Mouse (Mus musculus): ENCODE results near the gene Gck. TPM values are rescaled to one million over a fixed set of nuclear protein-coding genes. Genes with fewer than 3 reads are reported as not detected.
A peak's percentile ranks its signal among the peaks of the same experiment; 100 is the strongest.

Gene Gck
- not detected in 2 replicates for polyA plus RNA-seq (2012; ENCODE audit: insufficient read depth, insufficient read length, low replicate concordance, missing spikeins)

DNA sequence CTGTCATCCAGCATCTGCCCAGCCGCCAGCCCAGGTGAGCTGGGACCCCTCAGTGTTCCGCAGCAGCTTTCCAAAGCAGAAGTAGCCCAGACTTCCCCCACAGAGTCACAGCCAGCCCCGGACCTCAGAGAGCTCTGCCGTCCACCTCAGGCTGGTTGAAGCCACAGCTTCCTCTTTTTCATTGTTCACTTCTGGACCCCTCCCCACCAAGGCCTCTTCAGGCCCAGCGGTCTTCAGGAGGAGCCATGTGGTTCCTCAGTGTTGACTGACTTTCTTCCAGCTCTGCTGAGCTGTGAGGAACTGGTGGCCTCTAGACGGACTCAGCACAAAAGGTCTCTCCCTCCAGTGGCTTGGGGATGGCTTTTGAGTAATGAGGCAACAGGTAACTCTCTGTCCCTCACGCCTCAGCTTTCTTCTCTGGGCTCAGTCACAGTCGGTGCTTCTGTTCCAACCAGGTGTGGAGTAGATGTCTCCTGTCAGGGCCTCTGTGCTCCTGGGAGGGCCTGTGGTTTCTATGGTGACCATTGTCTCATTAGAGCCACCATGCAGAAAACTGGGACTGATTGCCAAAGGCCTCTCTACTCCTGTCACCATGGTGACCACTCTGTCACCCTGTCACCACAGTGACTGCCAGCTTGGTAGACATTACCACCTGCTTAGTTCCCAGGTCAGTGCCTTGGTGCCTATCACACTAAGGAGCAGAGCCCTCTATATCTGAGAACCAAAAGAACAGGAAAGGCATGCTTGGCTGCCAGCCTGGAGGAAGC lies at the start of gene Gck:
Gene Gck (minus strand): TSS at position 496 of the 767 bp plus-strand sequence.
- Histone ChIP-seq H3K27ac (ENCODE audit: insufficient read depth, low read depth, low read length) (no peak within 1 kb of the TSS), H3K4me1 (ENCODE audit: control insufficient read depth, insufficient read depth, low read length) (no peaks in the 10 kb centered on the region), H3K4me3 (ENCODE audit: insufficient read depth, low read depth, low read length) (no peak within 1 kb of the TSS)
- TF ChIP-seq POLR2A (IDR thresholded peaks at IDR 0.05; ENCODE audit: insufficient read depth, low read depth, low read length) = no peak
- TF ChIP-seq CTCF (IDR thresholded peaks at IDR 0.05; ENCODE audit: insufficient read depth, low read depth, low read length) = no peak
- WGBS = 60% methylated on average over 8 of the region's 8 CpGs

DNA sequence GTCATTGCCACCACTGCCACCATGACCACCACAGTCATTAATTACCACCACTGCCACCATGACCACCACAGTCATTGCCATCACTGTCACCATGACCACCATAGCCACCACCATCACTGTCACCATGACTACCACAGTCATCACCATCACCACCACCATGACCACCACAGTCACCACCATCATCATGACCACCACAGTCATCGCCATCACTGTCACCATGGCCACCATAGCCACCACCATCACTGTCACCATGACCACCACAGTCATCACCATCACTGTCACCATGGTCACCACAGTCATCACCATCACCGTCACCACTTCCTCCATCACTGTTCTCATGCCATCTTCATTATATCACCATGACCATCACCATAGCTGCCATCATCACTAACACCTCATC lies 48.6 kb upstream of the Gck start:
- no peak for TF ChIP-seq POLR2A (IDR thresholded peaks at IDR 0.05; ENCODE audit: insufficient read depth, low read depth, low read length)
- TF ChIP-seq CTCF (IDR thresholded peaks at IDR 0.05; ENCODE audit: insufficient read depth, low read depth, low read length) = no peak

DNA sequence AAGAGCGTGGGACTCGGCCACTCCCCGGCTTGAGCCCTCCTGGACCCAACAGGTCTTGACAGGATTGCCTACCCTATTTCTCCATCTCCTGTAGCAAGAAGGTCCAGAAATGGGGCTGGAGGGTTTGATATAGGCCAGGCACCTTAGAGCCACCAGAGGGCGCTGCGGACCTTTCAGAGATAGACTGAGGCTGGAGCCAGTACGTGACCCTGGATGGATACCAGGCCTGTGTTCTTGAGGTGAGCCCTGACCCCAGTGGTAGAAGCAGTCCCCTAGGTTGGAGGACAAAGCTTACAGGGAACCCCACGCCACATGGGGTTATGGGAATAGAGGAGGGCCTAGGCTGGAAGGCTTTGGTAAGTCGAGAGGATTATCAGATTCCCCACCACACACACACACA lies 46.1 kb upstream of the Gck start:
- Histone ChIP-seq H3K4me3 (ENCODE audit: insufficient read depth, low read depth, low read length) (no peak overlapping the region), H3K4me1 (ENCODE audit: control insufficient read depth, insufficient read depth, low read length) (peaks cover 39% of the 10 kb centered on the region), H3K27ac (ENCODE audit: insufficient read depth, low read depth, low read length) (no peak overlapping the region)
- TF ChIP-seq POLR2A (IDR thresholded peaks at IDR 0.05; ENCODE audit: insufficient read depth, low read depth, low read length) (no peak), CTCF (IDR thresholded peaks at IDR 0.05; ENCODE audit: insufficient read depth, low read depth, low read length) (peak; percentile 86)
- 12% methylated on average over 8 of the region's 8 CpGs for WGBS

More for the DNA sequence above, 48.6 kb upstream of the Gck start:
- Histone ChIP-seq H3K4me3 (ENCODE audit: insufficient read depth, low read depth, low read length) (no peak overlapping the region), H3K4me1 (ENCODE audit: control insufficient read depth, insufficient read depth, low read length) (peaks cover 57% of the 10 kb centered on the region), H3K27ac (ENCODE audit: insufficient read depth, low read depth, low read length) (peak overlapping the region; percentile 35)
- WGBS = 100% methylated on average over 2 of the region's 2 CpGs

DNA sequence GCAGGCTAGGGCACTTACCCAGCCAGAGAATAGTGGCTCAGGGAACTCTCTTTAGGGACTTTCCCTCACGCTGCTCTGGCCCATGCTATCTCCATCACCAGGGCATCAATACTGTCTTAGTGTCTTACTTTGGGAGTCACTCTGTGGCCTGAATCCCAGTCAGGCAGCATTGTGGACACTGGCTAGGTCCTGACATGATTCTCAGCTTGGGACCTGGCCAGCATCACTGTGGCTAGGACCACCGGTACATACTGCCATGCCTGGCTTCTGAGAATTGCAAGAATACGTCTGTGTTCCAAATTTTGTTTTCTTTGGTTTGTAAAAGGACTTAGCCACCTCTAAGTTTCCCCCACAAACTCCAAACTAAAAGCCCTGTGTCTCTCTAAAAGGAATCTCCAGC lies 45.0 kb upstream of the Gck start:
- H3K4me1 ChIP-seq (ENCODE audit: control insufficient read depth, insufficient read depth, low read length) = peaks cover 29% of the 10 kb centered on the region
- WGBS = 75% methylated on average over 3 of the region's 3 CpGs
- no peak overlapping the region; the same call in 1 of the 2 replicates for H3K27ac ChIP-seq (ENCODE audit: insufficient read depth, low read depth, low read length)
- TF ChIP-seq CTCF (IDR thresholded peaks at IDR 0.05; ENCODE audit: insufficient read depth, low read depth, low read length) = no peak
- no peak for TF ChIP-seq POLR2A (IDR thresholded peaks at IDR 0.05; ENCODE audit: insufficient read depth, low read depth, low read length)
- no peak overlapping the region for H3K4me3 ChIP-seq (ENCODE audit: insufficient read depth, low read depth, low read length)

DNA sequence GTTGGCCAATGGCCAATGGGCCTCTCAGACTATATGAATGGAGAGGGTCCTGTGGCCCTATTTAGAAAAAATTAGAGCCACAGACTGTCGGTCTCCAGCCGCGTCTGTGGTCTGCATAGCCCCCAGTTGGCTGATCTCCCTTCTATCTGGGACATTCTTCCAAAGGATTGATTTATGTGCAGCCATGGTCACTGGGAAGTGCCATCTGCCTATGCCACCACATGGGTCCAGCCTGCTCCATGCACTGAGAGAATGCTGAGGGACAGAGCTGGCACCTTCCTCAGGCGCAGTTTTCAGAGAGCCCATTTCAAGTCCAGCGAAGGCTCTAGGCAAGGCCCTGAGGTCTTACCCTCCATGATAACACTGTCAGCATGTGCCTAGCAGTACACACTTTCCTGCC lies 44.3 kb upstream of the Gck start:
- TF ChIP-seq CTCF (IDR thresholded peaks at IDR 0.05; ENCODE audit: insufficient read depth, low read depth, low read length) (no peak), POLR2A (IDR thresholded peaks at IDR 0.05; ENCODE audit: insufficient read depth, low read depth, low read length) (no peak)
- H3K4me3 ChIP-seq (ENCODE audit: insufficient read depth, low read depth, low read length) = no peak overlapping the region
- H3K4me1 ChIP-seq (ENCODE audit: control insufficient read depth, insufficient read depth, low read length) = peaks cover 24% of the 10 kb centered on the region
- no peak overlapping the region for H3K27ac ChIP-seq (ENCODE audit: insufficient read depth, low read depth, low read length)
- WGBS = 68% methylated on average over 5 of the region's 5 CpGs

DNA sequence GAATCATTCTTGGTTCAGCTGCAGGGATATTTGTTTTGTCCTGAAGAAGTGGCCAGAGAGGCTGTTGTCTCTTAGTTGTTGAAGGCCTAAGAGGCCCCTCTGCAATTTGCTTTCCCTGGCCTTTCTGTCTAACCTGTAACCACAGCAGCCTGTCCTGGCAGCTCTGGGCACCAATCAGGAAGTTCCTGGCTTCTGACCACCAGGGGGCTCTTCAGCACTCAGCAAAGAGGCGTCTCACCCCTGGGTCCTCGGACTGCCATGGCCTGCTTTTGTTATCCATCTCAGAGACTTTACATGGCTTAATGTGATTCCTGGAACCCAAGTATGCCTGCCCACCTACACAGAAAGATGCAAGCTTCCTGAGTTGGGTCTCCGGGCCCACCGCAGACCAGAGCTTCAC lies 41.0 kb upstream of the Gck start:
- TF ChIP-seq CTCF (IDR thresholded peaks at IDR 0.05; ENCODE audit: insufficient read depth, low read depth, low read length) = peak; percentile 66; the same call in 1 of the 2 replicates
- TF ChIP-seq POLR2A (IDR thresholded peaks at IDR 0.05; ENCODE audit: insufficient read depth, low read depth, low read length) = no peak
- Histone ChIP-seq H3K27ac (ENCODE audit: insufficient read depth, low read depth, low read length) (no peak overlapping the region), H3K4me1 (ENCODE audit: control insufficient read depth, insufficient read depth, low read length) (peaks cover 9% of the 10 kb centered on the region), H3K4me3 (ENCODE audit: insufficient read depth, low read depth, low read length) (no peak overlapping the region)
- 40% methylated on average over 4 of the region's 4 CpGs for WGBS

DNA sequence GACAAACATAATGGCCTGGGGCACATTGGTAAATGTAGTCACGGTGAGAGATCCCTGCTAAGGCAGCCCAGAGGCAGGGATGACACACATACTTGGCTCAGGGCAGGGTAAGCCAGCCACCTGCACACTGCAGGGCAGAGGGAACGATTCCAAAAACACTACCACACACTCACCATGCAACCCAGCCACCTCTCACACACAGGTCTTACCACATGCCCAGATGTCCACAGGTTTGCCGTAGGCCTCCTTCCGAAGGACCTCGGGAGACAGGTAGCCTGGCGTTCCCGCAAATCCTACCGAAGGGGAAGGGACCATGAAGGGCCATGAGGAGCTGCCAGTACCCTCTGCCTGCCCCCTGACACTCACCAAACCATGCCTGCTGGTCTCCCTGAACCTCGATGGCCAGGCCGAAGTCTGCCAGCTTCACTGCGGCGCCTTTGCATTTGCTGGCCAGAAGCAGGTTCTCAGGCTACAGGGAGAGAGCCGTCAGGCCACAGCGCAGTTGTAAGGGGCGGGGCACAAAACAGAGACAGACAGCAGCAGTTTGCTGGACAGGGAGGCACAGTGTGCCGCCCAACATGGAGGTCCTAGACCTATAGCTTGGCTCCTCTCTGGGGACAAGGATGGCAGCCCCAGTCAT lies 40.2 kb upstream of the Gck start:
- 84% methylated on average over 16 of the region's 16 CpGs for WGBS
- Histone ChIP-seq H3K27ac (ENCODE audit: insufficient read depth, low read depth, low read length) (no peak overlapping the region), H3K4me3 (ENCODE audit: insufficient read depth, low read depth, low read length) (no peak overlapping the region), H3K4me1 (ENCODE audit: control insufficient read depth, insufficient read depth, low read length) (peaks cover 6% of the 10 kb centered on the region; the same call in 1 of the 2 replicates)
- TF ChIP-seq CTCF (IDR thresholded peaks at IDR 0.05; ENCODE audit: insufficient read depth, low read depth, low read length) (no peak), POLR2A (IDR thresholded peaks at IDR 0.05; ENCODE audit: insufficient read depth, low read depth, low read length) (no peak)

DNA sequence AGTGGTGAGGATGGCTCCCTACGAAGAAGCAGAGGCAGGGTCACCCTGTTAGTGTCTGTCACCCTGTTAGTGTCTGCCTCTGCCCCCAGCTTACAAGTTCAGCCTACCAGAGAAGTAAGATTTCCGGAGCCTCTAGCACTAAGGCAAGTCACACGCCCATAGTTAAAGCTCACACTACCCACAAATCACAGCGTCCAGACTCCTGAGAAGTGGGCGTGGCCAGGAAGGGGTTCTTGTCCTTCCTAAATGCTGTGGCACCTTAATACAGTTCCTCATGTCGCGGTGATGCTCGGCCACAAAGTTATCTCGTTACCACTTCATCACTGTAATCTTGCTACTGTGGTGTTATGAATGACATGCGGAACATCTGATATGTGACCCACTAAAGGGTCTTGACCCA lies 38.2 kb upstream of the Gck start:
- Histone ChIP-seq H3K27ac (ENCODE audit: insufficient read depth, low read depth, low read length) (no peak overlapping the region), H3K4me1 (ENCODE audit: control insufficient read depth, insufficient read depth, low read length) (peaks cover 6% of the 10 kb centered on the region; the same call in 1 of the 2 replicates), H3K4me3 (ENCODE audit: insufficient read depth, low read depth, low read length) (no peak overlapping the region)
- WGBS = 77% methylated on average over 10 of the region's 10 CpGs
- no peak for TF ChIP-seq POLR2A (IDR thresholded peaks at IDR 0.05; ENCODE audit: insufficient read depth, low read depth, low read length)
- no peak for TF ChIP-seq CTCF (IDR thresholded peaks at IDR 0.05; ENCODE audit: insufficient read depth, low read depth, low read length)

DNA sequence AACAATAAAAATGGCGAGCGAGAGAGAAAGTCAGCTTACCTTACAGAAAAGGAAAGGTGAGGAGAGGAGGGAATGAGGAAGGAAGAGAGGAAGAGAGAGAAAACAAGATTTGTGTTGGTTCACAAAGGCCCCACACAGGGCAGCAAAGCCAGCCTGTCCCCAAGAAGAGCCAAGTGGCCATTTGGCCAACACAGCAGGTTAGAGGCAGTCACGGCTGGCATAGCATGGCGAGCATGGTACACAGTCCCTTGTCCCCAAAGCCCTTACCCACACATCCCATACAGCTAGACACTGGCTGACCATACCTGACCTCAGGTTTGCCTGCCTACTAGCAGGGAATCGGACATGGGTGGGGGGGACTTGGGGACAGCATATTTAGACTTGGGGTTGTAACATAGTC lies 33.7 kb upstream of the Gck start:
- Histone ChIP-seq H3K27ac (ENCODE audit: insufficient read depth, low read depth, low read length) (no peak overlapping the region), H3K4me3 (ENCODE audit: insufficient read depth, low read depth, low read length) (no peak overlapping the region), H3K4me1 (ENCODE audit: control insufficient read depth, insufficient read depth, low read length) (no peaks in the 10 kb centered on the region)
- 87% methylated on average over 5 of the region's 5 CpGs for WGBS
- TF ChIP-seq CTCF (IDR thresholded peaks at IDR 0.05; ENCODE audit: insufficient read depth, low read depth, low read length) (no peak), POLR2A (IDR thresholded peaks at IDR 0.05; ENCODE audit: insufficient read depth, low read depth, low read length) (no peak)
